Mouse (Mus musculus) left cerebral cortex, adult 8-10 months (tissue): ENCODE measurements at regions not wholly inside any gene's neighbourhood (a gene's known extent, or its start where the extent isn't known, plus 50 kb on each side); places are given as distances from the start of the nearest gene placed in this dataset.
"Not testable (repeated sequence)": the region's sequence is repeated elsewhere in the genome, so short reads cannot be mapped to it uniquely, and the experiment has no call there.

Experiments
- DNase-seq, 2 experiments: peaks; one replicate each; pipeline ENCODE4 v3.0.0; 2022; ENCODE audit warnings: low spot score in 2 of 2

DNA sequence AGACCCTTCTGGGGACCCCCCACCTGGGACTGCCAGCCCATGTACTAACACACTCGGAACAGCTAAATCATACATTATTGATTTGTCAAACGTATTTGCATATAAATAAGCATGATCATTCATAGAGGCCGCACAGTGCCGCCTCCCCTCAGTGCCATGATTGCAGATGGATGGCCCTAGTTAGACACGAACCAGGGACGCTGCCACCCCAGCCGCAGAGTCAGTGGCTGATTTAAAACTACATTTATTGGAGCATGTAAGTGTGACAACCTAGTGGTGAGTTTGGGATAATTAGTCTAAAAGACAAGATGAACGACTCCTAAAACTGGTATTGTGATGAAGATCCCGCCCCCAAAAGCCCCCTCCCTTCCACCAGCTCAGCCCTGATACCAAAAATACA, 138.3 kb upstream of the Top1 start:
- DNase-seq: no peak

DNA sequence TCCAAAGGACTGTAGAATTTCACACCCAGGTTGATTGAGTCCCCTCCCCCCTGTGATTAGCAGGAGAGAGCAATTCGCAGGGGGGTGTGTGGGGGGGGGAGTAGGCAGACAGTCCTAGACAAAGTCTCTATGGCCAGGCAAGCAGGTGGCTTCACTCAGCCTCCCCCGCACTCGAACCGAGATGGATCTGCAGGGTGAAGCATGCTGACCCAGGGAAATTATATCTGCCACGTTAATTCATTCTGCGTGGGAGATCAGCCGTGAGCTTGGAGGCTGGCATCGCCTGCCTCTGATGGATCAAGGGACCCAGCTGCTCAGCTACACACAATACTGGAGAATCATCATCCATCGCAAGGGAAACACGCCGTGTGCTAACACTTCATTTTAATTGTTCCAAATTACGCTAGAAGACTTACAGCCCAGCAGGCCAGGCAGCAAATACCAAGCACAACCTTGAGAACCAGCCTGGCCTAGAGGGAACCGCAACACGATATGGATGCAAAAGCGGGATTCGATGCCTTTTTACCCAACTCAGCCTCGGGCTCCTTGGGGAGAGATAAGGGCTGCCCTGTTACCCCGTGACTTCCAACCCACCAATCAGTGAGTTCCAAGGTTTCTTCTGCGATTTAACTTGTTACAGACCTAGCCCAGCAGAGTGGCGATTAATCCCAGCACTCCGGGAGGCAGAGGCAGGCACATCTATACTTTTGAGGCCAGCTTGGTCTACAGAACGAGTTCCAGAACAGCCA, 137.7 kb upstream of the Top1 start:
- DNase-seq: peak in 1 of 2 experiments; percentile 14

DNA sequence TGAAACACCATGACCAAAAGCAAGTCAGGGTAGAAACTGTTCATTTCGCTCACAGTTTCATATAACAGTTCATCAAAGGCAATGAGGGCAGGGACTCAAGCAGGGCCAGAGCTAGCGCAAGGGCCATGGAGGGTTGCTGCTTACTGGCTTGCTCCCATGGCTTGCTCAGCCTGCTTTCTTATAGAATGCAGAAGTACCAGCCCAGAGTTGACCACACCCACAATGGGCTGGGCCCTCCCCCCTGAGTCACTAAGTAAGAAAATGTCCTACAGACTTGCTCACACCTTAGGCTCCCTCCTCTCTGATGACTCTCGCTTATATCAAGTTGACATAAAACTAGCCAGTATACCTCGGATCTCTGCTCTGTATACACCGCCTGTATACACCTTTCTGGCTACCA, 135.5 kb upstream of the Top1 start:
- no peak for DNase-seq

- DNase-seq: no peak
Measured at GRCm38 (mm10) chr2:160510635-160511421, 134.9 kb upstream of the Top1 start.

- DNase-seq: no peak
Measured at GRCm38 (mm10) chr2:160515621-160516020, 130.1 kb upstream of the Top1 start.

DNA sequence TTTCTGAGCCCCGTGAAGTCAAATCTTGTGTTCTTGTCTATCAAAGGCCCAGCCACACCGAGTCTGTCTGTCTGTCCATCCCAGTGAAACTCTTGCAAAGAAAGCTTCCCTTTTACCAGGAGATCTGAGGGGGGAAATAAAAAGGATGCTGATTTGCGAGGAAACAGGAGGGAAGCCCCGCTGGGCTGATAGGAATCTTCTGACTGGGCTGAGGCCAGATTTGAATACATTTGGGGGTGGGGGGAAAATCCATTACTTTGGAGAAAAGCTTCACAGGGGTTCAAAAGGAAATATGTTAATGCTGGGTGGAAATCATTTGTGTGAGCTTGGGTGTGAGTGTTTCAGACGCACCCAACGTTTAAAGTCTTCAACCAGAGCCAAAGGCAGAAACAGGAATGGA, 129.2 kb upstream of the Top1 start:
- no peak for DNase-seq

GRCm38 (mm10) chr2:160525301-160526205, 120.1 kb upstream of the Top1 start:
- no peak for DNase-seq

DNA sequence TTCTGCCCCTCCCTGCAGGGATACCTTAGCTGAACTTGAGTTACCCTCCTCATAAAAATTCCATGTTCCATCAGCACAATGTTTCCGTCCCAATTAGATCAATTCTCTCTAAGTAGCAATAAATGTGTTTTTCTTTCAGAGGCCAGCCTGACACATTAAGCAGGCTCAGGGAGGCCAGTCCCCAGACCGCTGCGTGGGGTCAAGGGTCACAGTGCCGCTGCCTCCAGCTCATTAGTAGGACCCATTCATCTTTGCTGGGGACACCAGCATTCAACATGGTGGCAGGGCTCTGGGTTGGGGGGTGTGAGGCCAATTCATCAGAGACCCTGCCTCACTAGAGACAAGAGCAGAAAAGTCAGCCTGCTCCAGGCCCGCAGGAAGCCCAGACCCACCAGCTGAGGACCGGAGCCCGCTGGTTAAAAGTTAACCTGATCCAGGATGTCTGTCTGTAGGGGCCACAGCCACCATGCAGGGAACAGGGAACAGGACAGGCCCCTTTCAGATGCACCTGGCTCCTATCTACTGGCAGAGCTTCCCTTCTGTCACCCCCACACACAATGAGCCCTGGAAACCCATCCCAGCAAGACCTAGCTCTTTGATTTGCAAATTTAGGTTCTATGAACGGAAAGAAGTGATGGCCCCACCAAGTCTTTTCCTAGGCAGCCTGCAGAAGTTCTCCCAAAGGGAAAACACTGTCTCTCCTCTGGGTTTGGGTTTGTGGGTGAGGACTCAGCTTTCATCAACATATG, 119.1 kb upstream of the Top1 start:
- no peak for DNase-seq

- DNase-seq: no peak
Measured at GRCm38 (mm10) chr2:160529306-160529705, 116.4 kb upstream of the Top1 start.

GRCm38 (mm10) chr2:160530377-160530776, 115.3 kb upstream of the Top1 start:
- no peak for DNase-seq

- no peak for DNase-seq
Measured at GRCm38 (mm10) chr2:160537319-160537719, 108.4 kb upstream of the Top1 start.

DNA sequence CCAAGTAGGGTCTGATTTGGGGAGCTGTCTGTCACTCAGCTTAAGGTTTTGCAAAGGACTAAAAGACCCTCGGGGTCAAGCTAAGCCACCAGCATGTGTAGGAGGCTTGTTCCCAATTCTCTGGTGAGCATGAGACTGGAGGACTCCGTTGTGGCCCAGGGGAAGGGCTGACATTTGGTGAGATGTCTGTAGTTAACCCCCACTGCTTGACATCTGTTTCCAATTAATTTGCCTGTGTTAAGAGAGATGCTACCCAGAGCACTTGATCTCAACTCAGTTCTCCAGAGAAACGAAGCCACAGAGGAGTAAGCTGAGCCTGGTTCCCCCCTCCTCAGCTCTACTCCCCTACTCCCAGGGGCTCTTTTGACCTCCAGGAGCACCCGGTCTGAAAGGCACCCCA, 100.2 kb upstream of the Top1 start:
- no peak for DNase-seq

DNA sequence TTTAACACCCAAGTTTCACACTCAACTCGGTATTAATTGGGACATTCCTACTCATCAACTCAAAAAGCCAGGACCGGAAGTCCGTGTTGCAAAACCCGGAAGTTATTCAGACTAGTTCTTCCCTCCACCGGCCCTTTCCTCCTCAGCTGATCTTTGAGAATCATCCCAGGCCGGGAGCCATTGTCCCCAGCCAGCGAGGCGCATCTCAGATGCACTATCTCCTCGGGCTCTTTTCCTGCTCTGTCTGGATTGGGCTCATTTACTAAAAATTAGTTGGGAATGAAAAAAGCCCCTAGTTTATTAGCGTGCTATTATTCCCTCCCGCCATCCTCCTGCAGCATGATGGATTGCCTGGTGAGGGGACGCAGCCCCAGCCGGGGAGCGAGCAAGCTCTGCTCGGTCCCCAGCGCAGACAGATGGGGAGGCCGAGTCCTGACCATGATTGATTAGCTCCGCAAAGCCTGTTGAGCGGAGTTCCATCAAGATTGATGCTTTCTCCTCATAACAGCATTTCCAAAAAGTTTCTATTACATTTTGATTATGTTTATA, 93.5 kb upstream of the Top1 start:
- no peak for DNase-seq

GRCm38 (mm10) chr2:160561711-160562110, 84.0 kb upstream of the Top1 start:
- no peak for DNase-seq

DNA sequence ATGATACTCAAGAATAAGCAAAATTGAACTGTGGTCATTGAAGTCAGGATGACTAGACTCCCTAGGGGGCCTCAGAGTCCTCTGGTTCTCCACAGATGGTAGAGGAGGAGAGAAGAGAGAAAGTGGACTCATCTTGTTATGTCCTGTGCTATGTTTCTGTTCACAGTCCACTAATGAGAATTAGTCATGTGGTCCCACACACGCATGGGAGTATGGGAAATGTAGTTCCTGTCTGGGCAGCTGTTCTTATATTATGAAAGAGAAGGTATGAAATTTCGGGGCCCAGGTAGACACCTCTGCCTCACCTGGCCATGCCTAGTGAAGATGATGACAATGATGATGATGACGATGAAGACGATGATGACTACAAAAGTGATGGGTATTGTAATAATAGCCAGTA, 77.9 kb upstream of the Top1 start:
- no peak for DNase-seq

GRCm38 (mm10) chr2:160569496-160569895, 76.2 kb upstream of the Top1 start:
- DNase-seq: no peak

DNA sequence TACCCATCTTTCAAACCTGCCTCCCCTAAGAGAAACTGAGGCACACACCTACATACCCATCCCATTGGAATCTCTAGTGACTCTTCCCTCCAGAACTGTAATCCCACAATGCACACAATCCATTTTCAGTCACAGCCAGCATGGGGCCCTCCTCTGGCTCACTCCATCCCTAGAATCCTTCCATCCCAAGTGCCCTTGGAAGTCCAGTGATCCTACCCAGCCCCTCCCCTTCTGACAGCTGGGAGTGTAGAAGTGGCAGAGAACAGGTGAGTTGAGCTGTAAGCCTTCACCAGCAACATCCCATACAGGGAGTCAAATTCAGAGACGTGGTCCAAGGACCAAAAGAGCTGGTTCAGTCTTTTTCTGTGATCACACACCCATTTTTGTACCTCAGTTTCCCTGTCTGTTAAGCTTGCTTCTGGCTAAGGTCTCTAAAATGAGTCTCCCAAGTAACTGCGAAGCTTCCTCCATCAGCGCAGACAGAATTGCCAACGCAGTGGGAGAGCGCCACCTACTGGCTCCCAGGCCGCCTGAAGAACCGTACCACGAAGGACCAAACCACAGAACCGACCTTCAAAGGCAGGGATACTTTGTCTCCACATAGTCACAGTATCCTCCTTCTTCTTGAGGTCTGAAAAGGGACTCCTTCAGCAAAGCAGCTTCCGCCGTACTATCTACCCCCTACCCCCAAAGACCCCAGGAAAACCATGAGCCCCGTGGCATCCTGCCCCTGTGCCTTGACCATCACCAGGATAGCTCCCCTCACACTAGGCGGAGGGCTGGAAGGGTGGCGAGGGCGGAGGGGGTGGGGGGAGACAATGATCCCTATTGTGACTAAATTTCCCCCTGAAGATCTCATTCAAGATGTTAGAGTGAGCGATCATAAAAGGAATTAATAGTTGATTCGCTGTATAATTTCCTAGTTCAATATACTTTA, 67.0 kb upstream of the Top1 start:
- peak; percentile 32 to 78 for DNase-seq

DNA sequence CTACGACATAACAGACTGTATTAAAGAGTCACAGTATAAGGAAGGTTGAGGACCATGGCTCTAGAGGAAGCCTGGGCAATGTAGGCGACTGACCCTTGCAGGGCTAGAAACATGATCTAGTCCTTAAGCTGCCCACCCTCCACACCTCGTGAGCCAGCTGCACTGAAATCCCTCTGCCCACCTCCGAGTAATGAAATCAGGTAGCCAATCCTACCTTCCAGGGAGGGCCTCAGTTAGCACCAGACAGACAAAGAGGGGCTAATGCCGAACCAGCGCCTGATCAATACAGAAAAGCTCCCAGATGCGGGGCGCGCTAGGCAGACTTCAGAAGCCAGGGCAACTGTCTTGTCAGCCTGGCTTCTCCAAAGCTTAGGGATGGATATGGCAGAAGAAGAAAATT, 65.4 kb upstream of the Top1 start:
- no peak for DNase-seq

GRCm38 (mm10) chr2:160581029-160581428, 64.7 kb upstream of the Top1 start:
- DNase-seq: no peak

GRCm38 (mm10) chr2:160583034-160583433, 62.7 kb upstream of the Top1 start:
- DNase-seq: not testable (repeated sequence)
